Mouse (Mus musculus) lung, embryonic 14.5 days (tissue): ENCODE measurements at regions not wholly inside any gene's neighbourhood (a gene's known extent, or its start where the extent isn't known, plus 50 kb on each side); places are given as distances from the start of the nearest gene placed in this dataset.

Experiments used
- ATAC-seq: fragments of 200-750 bp; cut with Nextera tagmentation; 2 replicates; pipeline ENCODE4 v1.8.0; 2017; ENCODE audit warnings: mild to moderate bottlenecking, moderate TSS enrichment, moderate library complexity; ENCODE audit not compliant: insufficient read depth
- DNase-seq: peaks from one replicate; pipeline ENCODE4 v3.0.0-alpha.2; 2015
- H3K27ac ChIP-seq: fragments of 300-500 bp; sonication (generic); 2 replicates; pipeline ENCODE4 v1.5.1; 2014; ENCODE audit warnings: low read depth, mild to moderate bottlenecking, moderate library complexity
- H3K27me3 ChIP-seq: fragments of 300-500 bp; sonication (generic); 2 replicates; pipeline ENCODE4 v1.6.1; 2014; ENCODE audit warnings: low read length, control low read depth; ENCODE audit not compliant: insufficient read depth
- H3K36me3 ChIP-seq: fragments of 300-500 bp; sonication (generic); 2 replicates; pipeline ENCODE4 v1.6.1; 2014; ENCODE audit warnings: control low read depth; ENCODE audit not compliant: insufficient read depth
- H3K4me1 ChIP-seq: fragments of 300-500 bp; sonication (generic); 2 replicates; pipeline ENCODE4 v1.6.1; 2014; ENCODE audit warnings: antibody characterized with exemption, control low read depth; ENCODE audit not compliant: insufficient read depth
- H3K4me2 ChIP-seq: fragments of 300-500 bp; sonication (generic); 2 replicates; pipeline ENCODE4 v1.6.1; 2014; ENCODE audit warnings: mild to moderate bottlenecking
- H3K4me3 ChIP-seq: fragments of 300-500 bp; sonication (generic); 2 replicates; pipeline ENCODE4 v1.5.1; 2014; ENCODE audit warnings: low read depth, low read length
- H3K9ac ChIP-seq: fragments of 300-500 bp; sonication (generic); 2 replicates; pipeline ENCODE4 v1.6.1; 2014
- H3K9me3 ChIP-seq: fragments of 300-500 bp; sonication (generic); 2 replicates; pipeline ENCODE4 v1.6.1; 2016; ENCODE audit warnings: low read depth, low read length, control low read depth
- CTCF ChIP-seq: IDR thresholded peaks from 2 replicates; pipeline ENCODE4 v1.5.1; 2016; ENCODE audit warnings: antibody characterized with exemption, low read depth
- WGBS: fragments of 180-500 bp; shearing (Covaris S2); extraction: QIAGEN DNeasy Blood & Tissue Kit; methylation state at CpG from one replicate; pipeline ENCODE4 v1.1.7; 2014; 5-methylcytosine and 5-hydroxymethylcytosine counted together

DNA sequence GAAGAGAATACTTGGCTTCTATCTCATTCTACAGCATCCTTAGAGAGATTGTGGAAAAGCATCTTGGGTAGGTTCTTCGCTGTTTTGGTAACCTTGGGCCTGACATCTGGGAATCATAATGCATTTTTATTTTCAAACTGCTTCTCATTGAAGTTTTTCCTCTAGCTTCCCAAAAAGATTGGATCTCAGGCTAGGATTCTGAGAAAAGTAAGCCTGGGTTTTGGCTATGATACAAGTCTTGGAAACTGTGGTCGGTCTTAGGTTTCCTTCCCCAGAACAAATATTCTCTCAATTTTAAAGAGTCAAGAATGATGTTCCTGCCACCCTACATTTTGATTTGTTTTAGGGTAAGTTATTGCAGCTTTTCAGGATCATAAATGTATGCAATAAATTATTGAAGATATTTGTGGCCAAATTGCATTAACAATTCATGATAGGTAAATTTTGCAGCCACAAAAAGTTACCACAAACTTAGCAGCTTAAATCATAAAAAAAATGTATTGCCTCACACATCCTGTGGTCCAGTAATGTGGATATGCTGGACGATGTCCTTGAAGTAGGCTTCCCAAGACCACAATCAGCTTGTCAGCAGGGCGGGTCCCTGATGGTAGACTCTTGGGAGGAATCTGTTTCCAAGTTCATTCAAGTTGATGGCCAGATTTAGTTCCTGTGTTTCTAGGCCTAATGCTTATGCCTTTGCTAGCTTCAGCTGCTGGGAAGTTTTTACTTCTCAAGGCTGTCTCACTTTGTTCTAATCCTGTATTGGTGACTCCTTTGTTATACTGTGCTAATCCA is 257.6 kb upstream of the Adamts5 start:
- no peaks in the 10 kb centered on the region for H3K27me3 ChIP-seq
- no peak overlapping the region for H3K4me2 ChIP-seq
- no peaks in the 10 kb centered on the region for H3K36me3 ChIP-seq
- WGBS, result 78% methylated on average over 4 of the region's 4 CpGs
- ATAC-seq (no peak), DNase-seq (no peak)
- no peak overlapping the region for H3K9ac ChIP-seq
- no peaks in the 10 kb centered on the region for H3K4me1 ChIP-seq
- no peak overlapping the region for H3K4me3 ChIP-seq
- H3K9me3 ChIP-seq, result no peaks in the 10 kb centered on the region
- no peak overlapping the region for H3K27ac ChIP-seq
- TF ChIP-seq CTCF, result no peak

- Histone ChIP-seq H3K9ac (no peak overlapping the region), H3K36me3 (no peaks in the 10 kb centered on the region), H3K27ac (no peak overlapping the region), H3K4me2 (no peak overlapping the region), H3K9me3 (no peaks in the 10 kb centered on the region), H3K27me3 (no peaks in the 10 kb centered on the region), H3K4me1 (no peaks in the 10 kb centered on the region), H3K4me3 (no peak overlapping the region)
- ATAC-seq (no peak), DNase-seq (no peak)
- 54% methylated on average over 3 of the region's 3 CpGs for WGBS
- no peak for TF ChIP-seq CTCF
Measured at GRCm38 (mm10) chr16:86138171-86138570, 236.5 kb upstream of the Adamts5 start.

DNA sequence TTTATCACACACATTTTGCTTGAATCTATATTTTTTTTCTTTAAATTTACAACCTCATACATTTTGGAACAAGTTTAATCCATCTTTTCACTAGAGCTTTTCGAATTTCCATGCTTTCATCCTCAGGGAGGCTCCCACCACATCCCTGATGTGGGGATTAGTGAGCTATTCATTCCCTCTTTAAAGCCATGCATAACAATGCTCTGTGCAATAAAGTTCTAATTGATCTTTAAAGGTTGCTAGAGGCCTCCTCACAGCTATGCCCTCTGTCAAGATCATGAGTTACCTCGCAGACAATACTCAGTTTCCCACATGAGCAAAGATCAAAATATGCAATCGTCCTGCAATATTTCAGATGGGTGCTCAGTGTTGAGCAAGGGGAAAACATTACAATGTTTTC is 234.5 kb upstream of the Adamts5 start:
- TF ChIP-seq CTCF, result no peak
- 70% methylated on average over 3 of the region's 3 CpGs for WGBS
- Histone ChIP-seq H3K4me3 (no peak overlapping the region), H3K27me3 (no peaks in the 10 kb centered on the region), H3K9me3 (no peaks in the 10 kb centered on the region), H3K9ac (no peak overlapping the region), H3K4me1 (no peaks in the 10 kb centered on the region), H3K27ac (no peak overlapping the region), H3K4me2 (no peak overlapping the region), H3K36me3 (no peaks in the 10 kb centered on the region)
- ATAC-seq (no peak), DNase-seq (no peak)

DNA sequence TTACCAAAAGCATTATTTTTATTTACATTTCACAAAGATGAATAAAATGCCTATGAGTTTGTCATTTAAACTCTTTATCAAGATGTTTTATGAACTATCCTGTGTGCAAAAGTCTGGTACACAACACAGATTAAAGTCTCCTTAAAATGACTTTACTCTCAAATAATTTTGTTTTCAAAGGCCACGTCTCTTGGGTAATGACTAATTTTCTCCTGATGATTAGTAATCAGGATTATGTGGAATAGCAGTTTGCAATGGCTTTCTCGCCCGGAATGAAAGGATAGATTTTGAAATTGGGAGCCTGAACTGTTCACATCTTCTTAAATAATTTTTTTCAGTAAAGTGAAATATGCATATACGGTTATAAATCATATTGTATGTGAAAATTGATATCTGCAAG is 225.8 kb upstream of the Adamts5 start:
- Histone ChIP-seq H3K9me3 (no peaks in the 10 kb centered on the region), H3K27ac (no peak overlapping the region), H3K27me3 (no peaks in the 10 kb centered on the region), H3K4me1 (no peaks in the 10 kb centered on the region), H3K4me3 (no peak overlapping the region), H3K9ac (no peak overlapping the region), H3K36me3 (no peaks in the 10 kb centered on the region), H3K4me2 (no peak overlapping the region)
- 82% methylated on average over 4 of the region's 4 CpGs for WGBS
- TF ChIP-seq CTCF, result no peak
- ATAC-seq (no peak), DNase-seq (no peak)

- no peak for DNase-seq
- no peak overlapping the region for H3K4me2 ChIP-seq
- no peak overlapping the region for H3K9ac ChIP-seq
- no peak for TF ChIP-seq CTCF
- H3K27ac ChIP-seq, result no peak overlapping the region
- H3K4me3 ChIP-seq, result no peak overlapping the region
- no peaks in the 10 kb centered on the region for H3K27me3 ChIP-seq
- 73% methylated on average over 1 of the region's 1 CpGs for WGBS
- H3K4me1 ChIP-seq, result no peaks in the 10 kb centered on the region
- H3K36me3 ChIP-seq, result no peaks in the 10 kb centered on the region
- ATAC-seq, result no peak
- H3K9me3 ChIP-seq, result no peaks in the 10 kb centered on the region
Measured at GRCm38 (mm10) chr16:86124182-86124581, 222.6 kb upstream of the Adamts5 start.

DNA sequence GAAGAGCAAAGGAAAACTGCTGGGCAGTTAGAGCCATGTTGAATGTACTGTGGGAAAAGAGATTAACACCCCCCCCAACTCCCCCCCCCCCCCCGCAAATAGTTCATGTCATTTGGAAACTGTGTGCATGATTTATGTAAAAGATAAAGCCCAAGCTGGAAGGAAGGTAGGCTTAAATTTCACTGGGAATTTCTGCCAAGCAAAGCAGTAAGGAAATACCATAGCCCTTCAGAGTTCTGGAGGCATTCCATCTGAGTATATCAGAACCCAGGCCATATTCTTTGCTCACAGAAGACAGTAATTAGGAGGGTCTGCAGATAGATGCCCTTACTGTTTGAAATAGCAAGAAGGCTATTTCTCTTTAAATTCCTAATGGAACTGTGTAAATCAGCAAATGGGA is 221.3 kb upstream of the Adamts5 start:
- Histone ChIP-seq H3K4me3 (no peak overlapping the region), H3K4me1 (no peaks in the 10 kb centered on the region), H3K4me2 (no peak overlapping the region), H3K27me3 (no peaks in the 10 kb centered on the region), H3K27ac (no peak overlapping the region), H3K36me3 (no peaks in the 10 kb centered on the region), H3K9me3 (no peaks in the 10 kb centered on the region), H3K9ac (no peak overlapping the region)
- no peak for ATAC-seq
- WGBS, result 17% methylated on average over 1 of the region's 1 CpGs
- no peak for TF ChIP-seq CTCF
- DNase-seq, result peak; percentile 42

GRCm38 (mm10) chr16:86117959-86118358 is 216.3 kb upstream of the Adamts5 start:
- Histone ChIP-seq H3K27ac (no peak overlapping the region), H3K4me3 (no peak overlapping the region), H3K9ac (no peak overlapping the region), H3K4me1 (no peaks in the 10 kb centered on the region), H3K9me3 (no peaks in the 10 kb centered on the region), H3K4me2 (no peak overlapping the region), H3K36me3 (no peaks in the 10 kb centered on the region), H3K27me3 (no peaks in the 10 kb centered on the region)
- no peak for ATAC-seq
- DNase-seq, result no peak
- no peak for TF ChIP-seq CTCF
